Mouse (Mus musculus) cerebral cortex, adult 2 months (tissue): ENCODE measurements around the gene Bcl3.

Experiments used
- WGBS: fragments of 180-500 bp; shearing (Covaris S2); methylation state at CpG from one replicate; pipeline ENCODE4 v1.1.7; 2018; 5-methylcytosine and 5-hydroxymethylcytosine counted together

The Bcl3 gene

GRCm38 (mm10) chr7:19769434-19770374, 52.9 kb downstream of the Bcl3 start:
- 21% methylated on average over 16 of the region's 16 CpGs for WGBS

GRCm38 (mm10) chr7:19769001-19769400, 53.6 kb downstream of the Bcl3 start:
- 45% methylated on average over 4 of the region's 4 CpGs for WGBS

- 89% methylated on average over 14 of the region's 14 CpGs for WGBS
Measured at GRCm38 (mm10) chr7:19768251-19768650, 54.3 kb downstream of the Bcl3 start.

GRCm38 (mm10) chr7:19764581-19764980, 58.0 kb downstream of the Bcl3 start:
- 83% methylated on average over 9 of the region's 9 CpGs for WGBS

- 77% methylated on average over 13 of the region's 13 CpGs for WGBS
Measured at GRCm38 (mm10) chr7:19763829-19764477, 58.6 kb downstream of the Bcl3 start.

GRCm38 (mm10) chr7:19762283-19762682, 60.3 kb downstream of the Bcl3 start:
- 93% methylated on average over 11 of the region's 11 CpGs for WGBS

GRCm38 (mm10) chr7:19760021-19760420, 62.5 kb downstream of the Bcl3 start:
- 84% methylated on average over 13 of the region's 13 CpGs for WGBS

- 95% methylated on average over 13 of the region's 13 CpGs for WGBS
Measured at GRCm38 (mm10) chr7:19758623-19759022, 63.9 kb downstream of the Bcl3 start.
